Mouse (Mus musculus): Measurements from ENCODE around the gene Foxn2. TPM values are rescaled to one million over a fixed set of nuclear protein-coding genes. Genes with fewer than 3 reads are reported as not detected.

Gene Foxn2
- polyA plus RNA-seq, 1 experiment from 2014 or later: 15.7 TPM

DNA sequence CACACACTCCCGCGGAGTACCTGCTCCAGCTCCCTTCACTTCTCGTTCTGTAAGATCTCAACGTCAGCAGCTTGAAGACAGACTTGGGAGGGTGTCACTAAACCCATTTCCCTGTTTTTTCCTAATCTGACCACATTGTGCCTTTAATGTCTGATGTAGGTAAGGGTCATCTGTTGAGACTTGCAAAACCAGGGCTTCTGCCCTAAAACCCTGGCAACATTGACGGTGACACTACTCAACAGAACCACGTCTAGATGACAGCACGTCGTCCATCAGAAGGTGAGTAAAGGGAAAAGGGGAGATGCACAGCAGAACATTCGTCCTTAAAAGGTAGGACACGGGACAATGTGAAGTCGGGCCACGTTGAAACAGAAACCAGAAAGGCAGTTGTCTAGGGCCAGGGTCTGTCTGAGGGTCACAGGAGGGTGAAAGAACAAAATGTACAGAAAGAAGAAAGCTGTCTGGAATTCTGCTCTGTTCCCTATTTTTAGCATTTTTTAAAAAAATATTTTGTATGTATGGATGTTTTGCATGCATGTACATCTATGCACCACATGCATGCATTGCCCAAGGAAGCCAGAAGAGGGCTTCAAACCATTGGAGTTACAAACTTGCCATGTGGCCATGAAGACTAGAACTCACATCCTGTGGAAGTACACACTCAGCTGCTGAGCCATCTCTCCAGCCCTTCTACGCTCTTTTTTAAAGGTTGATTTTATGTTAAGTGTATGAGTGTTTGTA lies 51.0 kb downstream of the Foxn2 start:
- Histone ChIP-seq H3K9ac (replicated peaks; ENCODE audit: low read depth, low read length) (no peak overlapping the region), H3K4me1 (ENCODE audit: control insufficient read depth, insufficient read depth, low read length) (no peaks in the 10 kb centered on the region), H3K9me3 (ENCODE audit: control insufficient read depth, low read depth, low read length) (no peaks in the 10 kb centered on the region), H3K4me2 (replicated peaks; ENCODE audit: low read depth, low read length) (no peak overlapping the region), H3K36me3 (ENCODE audit: control insufficient read depth, insufficient read depth, low read length) (no peaks in the 10 kb centered on the region; the same call in 1 of the 2 replicates), H3K4me3 (ENCODE audit: low read depth, low read length) (no peak overlapping the region), H3K27ac (ENCODE audit: low read length) (no peak overlapping the region), H3K27me3 (ENCODE audit: control insufficient read depth, insufficient read depth, low read length) (no peaks in the 10 kb centered on the region)
- WGBS: 95% methylated on average over 13 of the region's 13 CpGs
- no peak for ATAC-seq (ENCODE audit: insufficient number of reproducible peaks, insufficient read depth, low FRiP score, low read depth)

DNA sequence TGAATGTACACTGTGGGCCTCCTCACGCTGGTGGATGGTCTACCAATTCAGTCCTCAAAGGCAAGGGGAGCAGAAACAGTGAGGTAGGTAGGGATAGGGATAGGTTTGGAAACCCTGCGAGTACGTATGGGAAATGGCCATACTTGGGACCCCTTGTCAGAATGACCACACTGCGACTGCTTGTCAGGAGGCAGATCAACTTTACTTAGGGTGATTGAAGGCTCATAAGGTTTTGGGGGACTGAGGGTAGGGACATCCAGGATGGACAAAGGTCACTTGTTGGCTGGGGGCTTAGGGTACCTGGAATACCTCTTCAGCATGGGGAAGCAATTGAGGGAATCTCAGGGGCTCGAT lies 51.6 kb downstream of the Foxn2 start:
- no peak overlapping the region for H3K9ac ChIP-seq (replicated peaks; ENCODE audit: low read depth, low read length)
- no peaks in the 10 kb centered on the region for H3K9me3 ChIP-seq (ENCODE audit: control insufficient read depth, low read depth, low read length)
- ATAC-seq (ENCODE audit: insufficient number of reproducible peaks, insufficient read depth, low FRiP score, low read depth): no peak
- H3K36me3 ChIP-seq (ENCODE audit: control insufficient read depth, insufficient read depth, low read length): no peaks in the 10 kb centered on the region
- H3K4me2 ChIP-seq (replicated peaks; ENCODE audit: low read depth, low read length): no peak overlapping the region
- H3K4me1 ChIP-seq (ENCODE audit: control insufficient read depth, insufficient read depth, low read length): no peaks in the 10 kb centered on the region
- WGBS: 97% methylated on average over 5 of the region's 5 CpGs
- H3K27ac ChIP-seq (ENCODE audit: low read length): no peak overlapping the region
- H3K27me3 ChIP-seq (ENCODE audit: control insufficient read depth, insufficient read depth, low read length): no peaks in the 10 kb centered on the region
- H3K4me3 ChIP-seq (ENCODE audit: low read depth, low read length): no peak overlapping the region

DNA sequence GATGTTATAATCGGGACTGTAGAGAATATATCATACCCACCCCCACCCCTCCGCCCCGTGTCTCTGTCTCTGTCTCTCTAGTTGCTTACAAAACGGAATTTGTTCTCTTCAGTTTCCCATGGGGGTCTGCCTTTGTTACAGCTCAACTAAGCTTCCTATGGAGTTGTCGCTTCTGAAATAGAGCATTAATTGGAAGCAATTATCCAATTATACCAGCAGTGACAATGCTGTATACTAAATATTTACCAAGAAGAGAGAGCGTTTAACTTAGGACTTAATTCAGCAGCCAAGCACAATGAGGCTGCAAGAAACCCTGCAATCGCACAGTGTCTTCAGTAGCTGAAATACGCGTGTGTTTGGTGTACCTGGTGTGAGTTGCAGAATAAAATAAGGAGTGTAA lies 53.0 kb downstream of the Foxn2 start:
- Histone ChIP-seq H3K27me3 (ENCODE audit: control insufficient read depth, insufficient read depth, low read length) (no peaks in the 10 kb centered on the region), H3K36me3 (ENCODE audit: control insufficient read depth, insufficient read depth, low read length) (no peaks in the 10 kb centered on the region), H3K9me3 (ENCODE audit: control insufficient read depth, low read depth, low read length) (no peaks in the 10 kb centered on the region), H3K4me3 (ENCODE audit: low read depth, low read length) (no peak overlapping the region), H3K9ac (replicated peaks; ENCODE audit: low read depth, low read length) (no peak overlapping the region), H3K4me1 (ENCODE audit: control insufficient read depth, insufficient read depth, low read length) (no peaks in the 10 kb centered on the region), H3K27ac (ENCODE audit: low read length) (no peak overlapping the region), H3K4me2 (replicated peaks; ENCODE audit: low read depth, low read length) (no peak overlapping the region)
- 84% methylated on average over 9 of the region's 9 CpGs for WGBS
- ATAC-seq (ENCODE audit: insufficient number of reproducible peaks, insufficient read depth, low FRiP score, low read depth): no peak

DNA sequence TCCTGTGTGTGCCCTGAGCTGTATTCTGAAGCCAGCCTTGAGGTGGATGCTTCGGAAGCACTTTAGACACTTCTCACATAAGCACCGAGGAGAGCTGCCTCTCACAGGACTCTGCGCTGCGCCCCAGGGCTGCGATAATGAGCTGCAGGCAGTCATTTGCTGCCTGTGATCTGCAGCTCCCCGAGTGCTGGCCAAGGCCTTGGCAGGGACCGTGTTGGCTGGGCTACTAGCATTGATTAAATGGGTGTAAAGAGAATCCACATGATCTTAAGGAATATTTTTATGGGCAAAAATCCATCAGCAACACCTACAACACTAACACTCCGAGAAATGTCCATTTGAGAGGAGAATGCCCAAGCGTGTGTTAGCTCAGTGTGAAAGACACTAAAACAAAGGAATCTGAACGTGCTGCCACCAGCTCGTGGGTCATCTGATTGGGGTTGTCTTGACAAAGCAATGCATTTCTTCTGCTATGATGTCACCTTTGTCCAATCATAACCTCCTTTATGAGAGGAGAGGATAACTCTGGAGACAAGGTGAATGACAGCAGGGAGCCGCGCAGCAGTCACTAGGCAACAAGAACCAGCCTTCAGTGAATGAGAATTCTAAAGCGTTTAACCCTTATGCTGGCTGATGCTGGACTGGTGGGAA lies 53.7 kb downstream of the Foxn2 start:
- Histone ChIP-seq H3K4me1 (ENCODE audit: control insufficient read depth, insufficient read depth, low read length) (no peaks in the 10 kb centered on the region), H3K4me2 (replicated peaks; ENCODE audit: low read depth, low read length) (no peak overlapping the region), H3K9ac (replicated peaks; ENCODE audit: low read depth, low read length) (no peak overlapping the region), H3K27ac (ENCODE audit: low read length) (no peak overlapping the region), H3K36me3 (ENCODE audit: control insufficient read depth, insufficient read depth, low read length) (no peaks in the 10 kb centered on the region), H3K9me3 (ENCODE audit: control insufficient read depth, low read depth, low read length) (no peaks in the 10 kb centered on the region), H3K27me3 (ENCODE audit: control insufficient read depth, insufficient read depth, low read length) (no peaks in the 10 kb centered on the region), H3K4me3 (ENCODE audit: low read depth, low read length) (no peak overlapping the region)
- ATAC-seq (ENCODE audit: insufficient number of reproducible peaks, insufficient read depth, low FRiP score, low read depth): no peak
- WGBS: 68% methylated on average over 14 of the region's 14 CpGs

DNA sequence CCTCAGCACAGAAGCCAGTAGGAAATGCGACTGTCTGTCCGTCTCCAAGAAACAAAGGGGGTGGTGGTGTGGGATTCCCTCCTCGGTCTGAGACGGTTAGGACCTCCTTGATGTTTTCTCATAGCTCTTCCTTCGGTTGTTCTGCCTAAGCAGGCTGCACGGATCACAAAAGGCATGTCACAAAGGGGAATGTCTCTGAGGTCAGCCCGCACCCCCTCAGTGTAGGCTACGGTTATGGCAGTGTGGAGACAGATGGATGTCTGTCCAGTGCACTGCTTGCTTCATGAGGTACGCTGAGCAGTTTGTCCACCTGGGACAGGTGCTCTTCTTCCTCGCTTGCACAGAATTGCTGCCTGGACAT lies 54.2 kb downstream of the Foxn2 start:
- H3K36me3 ChIP-seq (ENCODE audit: control insufficient read depth, insufficient read depth, low read length): no peaks in the 10 kb centered on the region
- no peak overlapping the region for H3K4me3 ChIP-seq (ENCODE audit: low read depth, low read length)
- ATAC-seq (ENCODE audit: insufficient number of reproducible peaks, insufficient read depth, low FRiP score, low read depth): no peak
- 81% methylated on average over 10 of the region's 10 CpGs for WGBS
- H3K4me2 ChIP-seq (replicated peaks; ENCODE audit: low read depth, low read length): no peak overlapping the region
- no peak overlapping the region for H3K27ac ChIP-seq (ENCODE audit: low read length)
- H3K9ac ChIP-seq (replicated peaks; ENCODE audit: low read depth, low read length): no peak overlapping the region
- no peaks in the 10 kb centered on the region for H3K9me3 ChIP-seq (ENCODE audit: control insufficient read depth, low read depth, low read length)
- H3K4me1 ChIP-seq (ENCODE audit: control insufficient read depth, insufficient read depth, low read length): no peaks in the 10 kb centered on the region
- H3K27me3 ChIP-seq (ENCODE audit: control insufficient read depth, insufficient read depth, low read length): no peaks in the 10 kb centered on the region

GRCm38 (mm10) chr17:88498090-88498682 lies 57.7 kb downstream of the Foxn2 start:
- no peaks in the 10 kb centered on the region for H3K36me3 ChIP-seq (ENCODE audit: control insufficient read depth, insufficient read depth, low read length)
- H3K4me3 ChIP-seq (ENCODE audit: low read depth, low read length): no peak overlapping the region
- no peaks in the 10 kb centered on the region for H3K9me3 ChIP-seq (ENCODE audit: control insufficient read depth, low read depth, low read length)
- H3K4me2 ChIP-seq (replicated peaks; ENCODE audit: low read depth, low read length): no peak overlapping the region
- no peak for ATAC-seq (ENCODE audit: insufficient number of reproducible peaks, insufficient read depth, low FRiP score, low read depth)
- no peak overlapping the region for H3K9ac ChIP-seq (replicated peaks; ENCODE audit: low read depth, low read length)
- H3K4me1 ChIP-seq (ENCODE audit: control insufficient read depth, insufficient read depth, low read length): no peaks in the 10 kb centered on the region
- H3K27ac ChIP-seq (ENCODE audit: low read length): no peak overlapping the region
- 84% methylated on average over 5 of the region's 5 CpGs for WGBS
- no peaks in the 10 kb centered on the region for H3K27me3 ChIP-seq (ENCODE audit: control insufficient read depth, insufficient read depth, low read length)

GRCm38 (mm10) chr17:88504056-88504455 lies 63.5 kb downstream of the Foxn2 start:
- Histone ChIP-seq H3K9ac (replicated peaks; ENCODE audit: low read depth, low read length) (no peak overlapping the region), H3K4me3 (ENCODE audit: low read depth, low read length) (no peak overlapping the region), H3K27ac (ENCODE audit: low read length) (peak overlapping the region; percentile 71), H3K4me1 (ENCODE audit: control insufficient read depth, insufficient read depth, low read length) (peaks cover 9% of the 10 kb centered on the region; the same call in 1 of the 2 replicates), H3K27me3 (ENCODE audit: control insufficient read depth, insufficient read depth, low read length) (no peaks in the 10 kb centered on the region), H3K4me2 (replicated peaks; ENCODE audit: low read depth, low read length) (no peak overlapping the region), H3K36me3 (ENCODE audit: control insufficient read depth, insufficient read depth, low read length) (no peaks in the 10 kb centered on the region), H3K9me3 (ENCODE audit: control insufficient read depth, low read depth, low read length) (no peaks in the 10 kb centered on the region)
- ATAC-seq (ENCODE audit: insufficient number of reproducible peaks, insufficient read depth, low FRiP score, low read depth): no peak
- WGBS: 89% methylated on average over 13 of the region's 13 CpGs

GRCm38 (mm10) chr17:88505275-88505723 lies 64.8 kb downstream of the Foxn2 start:
- Histone ChIP-seq H3K4me2 (replicated peaks; ENCODE audit: low read depth, low read length) (no peak overlapping the region), H3K27ac (ENCODE audit: low read length) (peak overlapping the region; percentile 36; the same call in 1 of the 2 replicates), H3K4me3 (ENCODE audit: low read depth, low read length) (no peak overlapping the region), H3K9ac (replicated peaks; ENCODE audit: low read depth, low read length) (no peak overlapping the region), H3K36me3 (ENCODE audit: control insufficient read depth, insufficient read depth, low read length) (no peaks in the 10 kb centered on the region), H3K27me3 (ENCODE audit: control insufficient read depth, insufficient read depth, low read length) (no peaks in the 10 kb centered on the region), H3K4me1 (ENCODE audit: control insufficient read depth, insufficient read depth, low read length) (peaks cover 11% of the 10 kb centered on the region; the same call in 1 of the 2 replicates), H3K9me3 (ENCODE audit: control insufficient read depth, low read depth, low read length) (no peaks in the 10 kb centered on the region)
- 41% methylated on average over 10 of the region's 10 CpGs for WGBS
- 0 out of 2 replicates have a peak, but pooled peaks have one; percentile 25 for ATAC-seq (ENCODE audit: insufficient number of reproducible peaks, insufficient read depth, low FRiP score, low read depth)

Measured in stomach, embryonic 14.5 days (tissue).